Mouse (Mus musculus) cerebellum, postnatal 25 days (tissue): ENCODE data around the gene Irgm2.
"Not testable (repeated sequence)": the region's sequence is repeated elsewhere in the genome, so short reads cannot be mapped to it uniquely, and the experiment has no call there.

ENCODE experiments used
- DNase-seq, 2 experiments: peaks; one replicate each; pipeline ENCODE4 v3.0.0; 2021; ENCODE audit warnings: mixed read lengths in 2 of 2

Irgm2 gene

DNA sequence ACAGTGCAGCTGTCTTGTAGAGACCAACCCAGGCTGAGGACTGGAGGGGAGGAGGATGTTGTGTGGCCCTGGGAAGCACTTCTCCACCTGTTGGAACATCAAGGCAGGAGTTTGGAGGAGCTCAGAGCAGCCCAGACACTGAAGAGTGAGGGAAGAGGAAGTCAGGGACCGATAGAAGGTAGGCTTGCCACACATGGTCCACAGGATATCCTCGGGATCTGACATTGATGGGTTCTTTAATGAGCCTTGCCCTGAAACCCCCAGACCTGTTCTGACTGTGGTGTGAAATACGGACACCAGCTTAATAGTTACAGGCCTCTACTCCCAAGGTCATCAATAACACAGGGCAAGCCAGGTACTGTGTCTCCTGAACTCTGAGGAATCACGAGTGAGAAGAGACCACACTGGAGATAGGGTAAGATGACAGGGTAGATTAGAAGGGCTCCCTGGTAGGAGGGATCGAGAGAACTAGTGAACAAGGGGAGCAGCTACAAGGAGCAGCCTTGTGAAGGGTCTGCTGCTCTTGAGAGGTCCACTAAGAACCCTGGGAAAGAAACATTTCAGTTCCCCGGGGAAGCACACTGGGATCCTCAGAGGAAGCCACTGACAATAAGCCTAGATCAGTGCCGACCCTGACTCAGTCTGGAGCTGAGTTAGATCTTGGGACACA lies 14.4 kb downstream of the Irgm2 start:
- DNase-seq: no peak

DNA sequence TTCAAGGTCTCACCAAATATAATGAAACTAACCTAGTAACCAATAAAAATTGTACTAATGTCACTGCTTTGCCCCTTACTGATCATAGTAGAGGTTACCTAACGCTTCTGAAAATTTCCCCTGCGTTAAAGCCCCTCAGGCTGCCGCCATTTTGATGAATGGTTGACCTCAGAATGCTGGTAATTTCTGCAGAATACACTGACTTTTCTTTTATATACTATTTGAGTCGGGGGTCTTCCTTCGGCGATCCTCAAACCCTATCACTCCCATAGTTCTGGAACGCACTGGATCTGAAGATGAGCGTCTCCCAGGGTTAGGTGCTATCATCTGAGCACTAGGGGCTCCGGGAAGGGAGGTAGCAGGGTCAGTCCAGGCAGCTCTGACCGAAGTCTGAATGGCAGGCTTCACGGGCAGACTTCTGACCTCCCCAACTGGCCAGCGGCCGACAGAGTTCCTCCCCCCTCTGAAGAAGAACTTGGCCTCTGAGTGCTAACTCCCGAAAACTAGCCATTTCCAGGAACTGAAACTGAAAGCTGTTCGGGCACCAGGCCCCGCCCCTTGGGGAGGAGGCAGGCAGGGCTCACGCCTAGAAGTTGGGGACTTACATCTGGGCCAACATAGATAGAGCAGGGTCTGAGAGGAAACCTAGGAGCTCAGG lies 15.1 kb downstream of the Irgm2 start:
- DNase-seq: peak in 1 of 2 experiments; percentile 30

DNA sequence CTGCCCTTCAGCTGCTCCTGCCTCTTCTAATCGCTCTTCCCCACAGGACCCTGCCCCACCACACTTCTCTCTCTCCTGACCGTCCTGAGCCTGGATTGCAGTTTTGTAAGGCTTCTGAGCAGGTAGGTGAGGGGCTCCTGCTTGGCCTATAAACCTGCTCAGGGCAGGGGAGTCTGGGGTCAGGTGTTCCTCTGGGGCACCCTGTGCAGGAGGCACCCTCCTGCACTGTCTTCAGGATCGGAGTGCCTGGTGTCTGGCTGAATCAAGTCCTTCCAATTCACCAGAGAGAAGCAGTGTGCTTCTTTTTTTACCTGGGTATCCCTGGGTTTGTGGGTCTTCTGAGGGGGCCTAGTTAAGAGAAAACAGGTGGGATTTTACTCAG lies 15.6 kb downstream of the Irgm2 start:
- DNase-seq: not testable (repeated sequence)

DNA sequence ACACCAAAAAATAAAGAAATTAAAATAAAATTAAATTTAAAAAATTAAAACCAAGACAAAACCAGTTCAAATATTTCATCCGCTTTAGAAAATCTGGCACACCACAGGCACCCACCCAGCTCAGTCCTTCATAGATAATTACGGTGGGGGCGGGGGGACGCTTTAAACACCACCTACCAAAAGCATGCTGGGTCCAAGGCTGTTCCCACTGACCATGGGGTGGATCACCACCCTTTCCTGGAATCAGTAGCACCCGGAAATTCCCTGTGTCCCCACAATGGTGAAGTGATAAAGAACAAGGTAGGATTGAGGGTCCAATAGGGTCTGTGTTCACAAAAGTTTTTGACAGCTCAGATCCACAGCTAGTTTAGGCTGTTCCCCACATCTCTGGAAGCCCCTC lies 16.4 kb downstream of the Irgm2 start:
- DNase-seq: no peak

DNA sequence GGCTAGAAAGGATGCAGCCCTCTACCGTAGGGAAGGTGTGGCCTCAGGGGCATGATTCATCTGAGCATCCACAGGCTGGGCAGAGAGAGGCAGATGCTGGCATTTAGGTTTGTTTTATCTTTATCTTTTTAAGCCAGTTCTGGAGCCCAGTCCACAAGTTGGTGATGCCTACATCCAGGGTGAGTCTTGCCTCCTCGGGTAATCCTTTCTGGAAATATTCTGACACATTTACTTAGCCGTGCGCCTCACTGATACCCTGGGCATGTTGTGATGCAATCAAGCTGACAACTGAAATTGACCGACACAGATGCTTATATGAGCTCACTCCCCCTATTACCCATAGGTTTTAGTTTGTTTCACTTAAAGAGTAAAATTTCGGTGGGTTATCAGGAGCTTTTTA lies 17.4 kb downstream of the Irgm2 start:
- DNase-seq: no peak

DNA sequence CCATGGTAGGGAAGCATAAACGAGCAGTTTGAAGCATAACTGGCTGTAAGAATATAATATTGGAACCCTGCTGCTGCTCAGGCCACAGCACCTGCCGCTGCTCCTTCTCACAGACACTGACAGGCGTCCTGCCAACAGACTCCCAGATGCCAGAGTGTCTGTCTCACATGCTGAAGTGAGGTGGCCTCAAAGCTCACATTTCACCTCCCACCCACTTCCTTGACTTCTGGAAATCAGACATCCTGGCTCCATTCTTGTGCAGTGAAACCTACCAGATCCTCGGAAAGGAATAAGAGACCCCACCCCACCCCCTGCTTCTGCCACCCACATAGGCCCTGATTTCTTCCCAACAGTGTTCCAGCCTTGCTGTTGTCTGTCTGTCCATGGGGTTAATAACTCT lies 24.3 kb downstream of the Irgm2 start:
- DNase-seq: peak in 1 of 2 experiments; percentile 25

DNA sequence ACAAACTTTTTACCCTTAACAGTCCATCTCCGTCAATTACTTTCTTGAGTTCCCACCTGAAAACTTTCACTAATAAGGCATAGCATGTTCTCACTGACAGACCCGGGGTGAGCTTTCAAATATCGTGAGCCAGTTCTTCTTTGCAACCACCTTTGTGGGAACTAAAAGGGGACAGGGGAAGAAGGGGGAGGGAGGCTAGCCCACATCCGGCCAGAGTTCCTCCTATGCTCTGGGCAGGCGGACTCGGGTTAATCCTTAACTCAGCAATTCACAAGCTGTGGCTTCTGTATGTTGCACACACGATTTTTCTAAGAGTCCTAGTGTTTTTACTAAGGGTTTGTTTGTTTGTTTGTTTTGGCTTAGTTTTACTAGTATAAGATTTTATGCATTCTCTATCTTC lies 24.9 kb downstream of the Irgm2 start:
- no peak for DNase-seq

DNA sequence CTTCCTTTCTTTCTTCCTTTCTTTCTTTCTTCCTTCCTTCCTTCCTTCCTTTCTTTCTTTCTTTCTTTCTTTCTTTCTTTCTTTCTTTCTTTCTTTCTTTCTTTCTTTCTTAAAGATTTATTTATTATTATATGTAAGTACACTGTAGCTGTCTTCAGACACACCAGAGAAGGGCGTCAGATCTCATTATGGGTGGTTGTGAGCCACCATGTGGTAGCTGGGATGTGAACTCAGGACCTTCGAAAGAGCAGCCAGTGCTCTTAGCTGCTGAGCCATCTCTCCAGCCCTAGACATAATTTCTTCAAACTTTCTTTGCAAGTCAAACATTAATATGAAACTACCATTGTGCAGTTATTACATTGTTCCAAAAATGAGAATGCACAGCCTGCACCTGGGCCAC lies 25.5 kb downstream of the Irgm2 start:
- DNase-seq: not testable (repeated sequence)

DNA sequence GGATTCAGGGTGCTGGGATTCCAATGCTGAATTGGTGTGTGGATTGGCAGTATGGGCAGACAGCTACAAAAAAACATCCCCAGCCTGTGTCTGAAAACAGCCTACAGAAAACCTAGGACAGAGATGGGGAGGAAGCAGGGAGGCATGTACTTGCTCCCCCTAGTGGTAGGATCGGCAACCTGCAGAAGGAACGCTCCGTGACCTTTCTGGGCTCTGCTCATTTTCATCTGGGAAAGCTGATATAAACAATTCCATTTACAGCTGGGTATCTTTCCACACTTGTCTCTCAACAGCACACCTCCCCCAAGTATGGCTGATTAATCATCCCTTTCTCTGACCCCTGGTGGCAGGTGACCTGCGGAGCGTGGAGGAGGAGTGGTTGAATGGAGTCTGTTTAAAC lies 26.2 kb downstream of the Irgm2 start:
- peak; percentile 70 to 77 for DNase-seq

DNA sequence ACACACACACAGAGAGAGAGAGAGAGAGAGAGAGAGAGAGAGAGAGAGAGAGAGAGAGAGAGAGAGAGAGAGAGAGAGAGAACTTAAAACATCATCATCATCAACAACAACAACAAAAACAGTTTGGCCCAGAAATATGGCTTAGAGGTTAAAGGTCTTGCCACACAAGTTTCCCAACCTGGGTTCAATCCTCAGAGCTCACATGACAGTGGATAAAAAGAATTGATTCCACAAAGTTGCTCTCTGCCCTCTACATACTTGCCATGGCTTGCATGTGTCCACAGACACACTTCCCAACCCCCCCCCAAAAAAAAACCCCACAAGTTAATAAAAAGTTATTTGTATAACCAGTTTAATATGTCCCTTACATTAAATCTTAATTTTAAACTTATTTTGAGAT lies 27.0 kb downstream of the Irgm2 start:
- no peak for DNase-seq

DNA sequence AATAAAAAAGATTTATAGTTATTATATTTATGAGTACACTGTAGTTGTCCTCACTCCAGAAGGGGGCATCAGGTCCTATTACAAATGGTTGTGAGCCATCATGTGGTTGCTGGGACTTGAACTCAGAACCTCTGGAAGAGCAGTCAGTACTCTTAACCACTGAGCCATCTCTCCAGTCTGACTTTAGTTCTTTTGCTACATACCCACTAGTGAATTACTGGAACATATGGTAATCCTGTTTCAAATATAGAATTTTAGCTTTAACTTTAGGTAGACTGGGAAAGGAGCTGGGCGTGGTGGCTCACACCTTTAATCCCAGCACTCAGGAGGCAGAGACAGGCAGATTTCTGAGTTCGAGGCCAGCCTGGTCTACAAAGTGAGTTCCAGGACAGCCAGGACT lies 28.6 kb downstream of the Irgm2 start:
- not testable (repeated sequence) for DNase-seq

DNA sequence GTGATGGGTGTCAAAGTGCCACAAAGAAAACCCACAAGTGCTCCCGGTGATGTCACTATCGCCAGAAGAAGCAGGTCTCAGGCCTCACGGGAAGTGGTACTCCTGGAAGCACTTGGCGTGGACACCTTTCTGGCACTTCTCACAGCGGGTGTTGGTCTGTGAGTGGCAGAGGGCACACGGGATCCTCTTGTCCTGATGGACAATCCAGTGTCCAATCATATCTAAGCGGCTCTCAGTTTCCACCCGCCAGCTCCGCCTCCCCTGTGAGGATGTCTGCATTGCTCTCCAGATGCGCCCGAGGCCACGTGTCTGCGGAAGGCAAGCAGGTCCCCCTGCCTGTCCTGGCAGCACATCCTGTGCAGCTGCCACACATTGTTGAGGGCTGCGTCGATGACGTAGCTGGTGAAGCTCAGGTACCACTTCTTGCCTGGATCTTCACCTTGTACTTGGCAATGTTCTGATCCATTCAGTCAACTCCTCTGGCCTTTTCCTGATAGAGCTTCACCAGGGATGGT lies 31.0 kb downstream of the Irgm2 start:
- DNase-seq: no peak

DNA sequence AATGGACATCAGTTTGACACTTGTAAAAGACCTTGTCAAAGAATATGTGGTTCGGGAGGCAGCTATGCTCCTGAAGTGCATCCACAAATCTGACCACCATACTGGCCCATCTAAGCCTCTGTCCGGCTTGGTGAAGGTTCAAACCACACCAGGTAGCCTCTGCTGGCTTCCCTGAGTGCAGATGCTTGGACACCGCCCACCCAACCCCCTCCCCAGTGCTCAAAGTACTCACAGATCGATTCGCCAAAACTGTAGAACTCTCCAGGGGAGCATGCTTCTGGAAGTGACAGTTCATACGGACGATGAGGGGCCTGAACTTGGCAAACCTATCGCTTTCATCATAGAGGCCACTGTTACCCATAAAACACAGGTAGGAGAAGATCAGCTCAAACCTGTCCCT lies 31.7 kb downstream of the Irgm2 start:
- no peak for DNase-seq

DNA sequence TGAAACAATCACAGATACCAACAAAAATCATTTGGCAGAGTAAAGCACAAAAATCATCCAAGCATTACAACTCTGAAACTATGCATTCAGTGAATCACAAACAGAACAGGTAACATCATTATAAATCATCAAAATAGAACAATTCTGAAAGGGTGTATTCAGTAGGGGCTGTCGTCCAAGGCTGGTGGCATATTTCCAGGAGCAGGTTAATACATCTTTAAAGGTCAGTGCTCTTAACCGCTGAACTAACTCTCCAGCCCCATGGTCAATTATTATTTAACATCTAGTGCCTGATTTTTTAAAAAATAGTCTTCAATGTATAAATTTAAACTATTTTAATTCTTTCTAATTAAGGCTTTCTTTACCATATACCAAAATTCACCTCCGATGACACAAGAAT lies 35.1 kb downstream of the Irgm2 start:
- not testable (repeated sequence) for DNase-seq

DNA sequence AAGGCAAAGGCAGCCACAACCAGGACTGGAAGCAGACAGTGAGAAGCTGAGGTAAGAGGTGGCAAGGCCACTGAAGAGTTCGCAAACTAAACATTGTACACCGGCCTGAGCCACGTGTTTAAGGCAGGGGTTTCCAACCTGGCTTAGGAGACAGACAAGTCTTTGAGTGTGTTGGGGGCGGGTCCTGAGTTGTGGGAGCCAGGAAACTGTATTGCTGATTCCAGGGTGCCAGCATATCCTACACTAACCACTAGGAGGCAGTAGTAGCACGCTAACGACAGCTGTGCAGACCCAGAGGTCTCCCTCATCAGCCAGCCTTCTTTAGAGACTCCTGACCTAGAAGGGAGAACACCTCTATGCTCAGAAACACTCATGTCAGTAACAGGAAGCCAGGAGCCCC lies 35.7 kb downstream of the Irgm2 start:
- DNase-seq: no peak

DNA sequence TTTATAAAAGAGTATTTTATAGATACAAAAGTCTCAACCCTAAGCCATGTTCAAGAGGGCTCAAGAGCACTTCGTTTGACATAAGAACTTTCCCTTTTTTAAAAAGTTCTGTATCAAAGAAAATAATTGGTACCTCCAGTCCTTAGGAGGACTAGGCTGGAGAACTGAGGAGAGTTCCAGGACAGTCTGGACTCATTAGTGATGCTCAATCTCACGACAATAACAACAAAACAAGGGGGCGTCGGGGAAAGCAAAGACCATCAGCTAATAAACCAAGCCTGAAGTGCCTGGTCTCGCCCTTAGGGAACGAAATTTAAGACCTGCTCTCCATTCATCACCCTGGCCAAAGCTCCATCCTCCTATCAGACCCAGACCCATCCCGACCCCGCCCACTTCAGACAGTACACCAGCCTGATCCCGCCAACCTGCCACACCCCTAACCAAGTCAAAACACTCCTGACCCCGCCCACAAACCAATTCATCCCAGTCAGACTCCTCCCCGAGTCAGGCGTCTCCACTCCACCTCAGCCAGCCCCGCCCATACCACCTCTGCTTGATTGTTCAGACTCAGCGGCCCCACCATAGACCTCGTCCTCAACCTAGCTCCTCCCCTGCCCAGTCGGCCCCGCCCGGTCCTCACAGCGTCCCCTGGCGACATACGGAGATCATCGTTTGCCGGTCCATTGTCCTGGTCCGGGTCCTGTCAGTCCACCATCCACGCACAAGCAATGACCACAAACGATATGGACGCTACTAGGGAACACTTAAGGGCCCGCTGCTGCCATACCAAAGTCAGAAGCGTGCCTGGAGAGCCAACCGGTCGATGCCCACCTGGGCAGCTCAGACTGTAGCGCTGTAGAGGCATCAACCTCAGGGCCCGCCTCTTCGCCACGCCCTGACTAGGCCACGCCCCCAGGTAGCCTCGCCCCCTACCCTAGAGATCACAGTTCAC lies 39.7 kb downstream of the Irgm2 start:
- peak; percentile 11 to 25 for DNase-seq

DNA sequence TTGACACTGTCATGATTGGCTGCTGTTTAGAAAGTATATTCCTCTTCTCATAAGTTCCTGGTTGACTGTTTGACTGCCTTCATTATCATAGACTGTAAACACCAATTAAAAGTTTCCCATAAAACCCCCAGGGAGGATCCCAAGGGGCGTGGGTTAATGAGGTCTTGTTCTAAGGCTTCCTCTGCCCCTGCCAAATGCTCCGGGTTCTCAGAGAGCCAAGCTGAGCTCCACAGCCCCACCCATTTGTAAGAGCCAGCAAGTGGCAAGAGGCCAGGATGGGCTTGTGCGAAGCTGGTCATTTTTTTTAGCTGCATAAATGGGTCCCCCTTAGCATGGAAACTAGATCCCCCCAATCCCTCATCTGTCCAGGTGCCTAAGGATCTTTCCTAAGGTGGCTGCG lies 47.9 kb downstream of the Irgm2 start:
- no peak for DNase-seq

DNA sequence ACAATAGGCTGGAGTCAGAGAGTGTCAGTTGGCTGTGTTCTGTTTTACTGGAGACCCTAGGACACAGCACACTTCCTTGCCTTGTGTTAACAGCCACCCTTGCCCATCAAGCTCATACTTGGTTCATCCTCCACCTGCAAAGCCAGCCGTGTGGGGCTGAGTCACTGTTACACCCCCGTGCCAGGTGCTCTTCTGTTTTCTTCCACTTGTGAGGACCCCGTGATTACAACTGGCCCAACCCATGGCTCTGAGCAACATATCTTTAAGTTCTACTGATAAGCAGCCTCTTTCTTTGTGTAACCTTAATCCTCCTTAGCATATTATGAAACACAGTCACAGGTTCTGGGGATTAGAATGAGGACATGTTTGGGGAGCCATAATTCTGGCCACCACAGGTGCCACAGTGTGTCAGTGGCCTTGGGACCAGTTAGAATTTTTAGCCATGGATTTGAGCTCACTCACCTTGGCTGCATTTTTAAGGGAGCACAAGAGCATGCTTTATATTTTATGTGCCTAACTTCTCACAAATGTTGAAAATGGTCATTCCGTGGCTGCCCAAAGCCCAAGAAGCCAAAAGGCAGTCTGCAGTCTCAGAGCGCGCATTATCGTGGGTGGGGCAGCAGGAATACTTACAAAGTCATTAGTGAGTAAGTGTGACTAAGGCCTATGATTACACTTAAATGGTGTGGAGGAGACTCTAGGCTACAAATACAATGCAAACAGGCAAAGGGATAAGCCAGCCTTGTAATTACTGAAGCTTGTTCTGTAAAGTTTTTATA lies 50.0 kb downstream of the Irgm2 start:
- DNase-seq: no peak

DNA sequence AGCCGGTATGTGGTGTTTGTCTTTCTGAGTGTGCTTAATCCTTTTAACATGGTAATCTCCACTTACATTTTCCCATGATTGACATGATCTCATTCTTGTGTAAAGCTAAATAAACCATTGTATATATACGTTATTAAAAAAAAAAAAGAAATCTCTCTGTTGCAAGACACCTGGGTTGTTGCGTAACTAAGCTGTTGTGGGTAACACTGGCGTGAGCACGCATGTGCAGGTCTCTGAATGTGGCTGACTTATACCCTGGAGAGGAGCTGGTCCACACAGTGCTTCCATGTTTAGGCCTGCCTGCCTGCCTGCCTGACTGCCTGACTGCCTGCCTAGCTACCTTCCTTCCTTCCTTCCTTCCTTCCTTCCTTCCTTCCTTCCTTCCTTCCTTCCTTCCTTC lies 51.1 kb downstream of the Irgm2 start:
- DNase-seq: no peak

DNA sequence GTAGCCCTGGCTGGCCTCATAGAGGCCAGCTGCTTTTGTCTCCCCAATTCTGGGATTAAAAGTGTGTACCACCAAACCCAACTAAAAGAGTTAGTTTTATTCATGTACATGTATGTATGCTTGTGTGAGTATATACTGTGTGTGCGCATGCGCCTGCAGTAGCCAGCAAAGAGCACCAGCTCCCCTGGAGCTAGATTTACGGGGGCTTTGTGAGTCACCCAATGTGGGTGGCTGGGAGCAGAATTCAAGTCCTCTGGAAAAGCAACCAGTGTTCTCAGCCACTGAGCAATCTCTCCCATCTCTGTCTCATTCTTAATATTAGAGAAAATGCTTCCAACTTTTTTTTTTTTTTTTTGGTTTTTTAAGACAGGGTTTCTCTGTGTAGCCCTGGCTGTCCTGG lies 55.0 kb downstream of the Irgm2 start:
- DNase-seq: no peak

DNA sequence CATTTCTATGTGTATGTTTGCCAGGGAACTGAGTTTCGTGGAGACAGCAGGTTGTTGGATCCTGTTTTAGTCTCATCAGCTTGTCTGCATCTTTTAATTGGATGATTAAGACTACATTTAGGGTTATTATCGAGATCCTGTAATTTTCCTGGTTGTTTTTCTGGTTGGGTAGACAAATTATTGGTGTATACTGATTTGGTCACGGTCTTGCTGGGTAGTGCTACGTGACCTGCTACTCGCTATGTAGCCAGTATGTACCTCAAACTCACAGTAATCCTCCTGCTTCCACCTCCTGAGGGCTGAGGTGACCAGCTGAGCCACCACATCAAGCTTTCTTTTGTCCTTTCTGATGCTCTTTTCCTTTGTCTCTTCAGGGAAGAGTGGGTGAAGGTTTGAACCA lies 58.4 kb downstream of the Irgm2 start:
- no peak for DNase-seq

DNA sequence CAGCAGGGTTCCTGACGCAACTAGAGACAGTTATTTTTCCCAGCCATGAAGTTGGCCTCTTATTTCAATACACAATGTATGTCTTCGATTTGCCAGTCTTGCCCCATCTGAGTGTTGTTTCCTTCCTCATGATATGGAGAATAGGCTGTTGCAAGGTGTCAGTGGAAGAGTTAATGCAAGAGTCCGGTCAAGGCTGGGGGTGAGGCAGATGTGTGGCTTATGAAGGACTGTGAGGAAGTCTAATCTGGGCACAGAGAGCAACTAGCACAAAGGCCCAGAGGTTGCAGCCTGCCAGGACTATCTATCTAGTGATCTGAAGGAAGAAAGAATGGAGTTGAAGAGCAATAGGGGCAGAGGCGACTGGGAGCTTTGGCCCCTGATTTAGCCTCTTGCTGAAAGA lies 60.7 kb downstream of the Irgm2 start:
- no peak for DNase-seq

DNA sequence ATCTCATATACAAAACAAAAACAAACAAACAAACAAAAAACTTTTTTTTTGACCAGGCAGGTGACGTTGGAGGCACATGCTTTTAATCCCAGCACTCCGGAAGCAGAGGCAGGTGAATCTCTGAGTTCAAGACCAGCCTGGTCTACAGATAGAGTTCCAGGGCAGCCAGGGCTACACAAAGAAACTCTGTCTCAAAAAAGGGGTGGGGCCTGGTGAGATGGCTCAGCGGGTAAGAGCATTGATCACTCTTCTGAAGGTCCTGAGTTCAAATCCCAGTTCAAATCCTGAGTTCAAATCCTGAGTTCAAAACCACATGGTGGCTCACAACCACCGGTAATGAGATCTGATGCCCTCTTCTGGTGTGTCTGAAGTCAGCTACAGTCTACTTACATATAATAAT lies 62.4 kb downstream of the Irgm2 start:
- no peak for DNase-seq
